Mouse (Mus musculus) embryonic facial prominence, embryonic 11.5 days (tissue): ENCODE results near the gene Mprip. TPM values are rescaled to one million over a fixed set of nuclear protein-coding genes. Genes with fewer than 3 reads are reported as not detected.

Source experiments
- ATAC-seq: fragments of 200-750 bp; cut with Nextera tagmentation; replicated peaks from 2 replicates; pipeline ENCODE4 v1.8.0; 2017; ENCODE audit warnings: low read depth; ENCODE audit not compliant: insufficient number of reproducible peaks, low FRiP score, low TSS enrichment
- DNase-seq: peaks from one replicate; pipeline ENCODE4 v3.0.0-alpha.2; 2015; ENCODE audit warnings: low spot score
- H3K27ac ChIP-seq: fragments of 300-500 bp; sonication (generic); replicated peaks from 2 replicates; pipeline ENCODE4 v1.5.1; 2014; ENCODE audit warnings: mild to moderate bottlenecking, low read depth, low read length, control low read depth
- H3K27me3 ChIP-seq: fragments of 300-500 bp; sonication (generic); 2 replicates; pipeline ENCODE4 v1.6.1; 2014; ENCODE audit warnings: mild to moderate bottlenecking, low read length, moderate library complexity, mixed read lengths; ENCODE audit not compliant: control insufficient read depth, insufficient read depth
- H3K36me3 ChIP-seq: fragments of 300-500 bp; sonication (generic); replicated peaks from 2 replicates; pipeline ENCODE4 v1.6.1; 2014; ENCODE audit warnings: low read depth, mild to moderate bottlenecking, low read length, moderate library complexity, mixed read lengths; ENCODE audit not compliant: control insufficient read depth, insufficient read depth
- H3K4me1 ChIP-seq: fragments of 300-500 bp; sonication (generic); 2 replicates; pipeline ENCODE4 v1.6.1; 2014; ENCODE audit warnings: low read length, mixed read lengths; ENCODE audit not compliant: control insufficient read depth, insufficient read depth
- H3K4me2 ChIP-seq: fragments of 300-500 bp; sonication (generic); 2 replicates; pipeline ENCODE4 v1.6.1; 2014; ENCODE audit warnings: low read depth, mild to moderate bottlenecking, control low read depth, low read length, moderate library complexity
- H3K4me3 ChIP-seq: fragments of 300-500 bp; sonication (generic); 2 replicates; pipeline ENCODE4 v1.5.1; 2014; ENCODE audit warnings: low read depth, low read length, control low read depth
- H3K9ac ChIP-seq: fragments of 300-500 bp; sonication (generic); replicated peaks from 2 replicates; pipeline ENCODE4 v1.6.1; 2014; ENCODE audit warnings: mild to moderate bottlenecking, control low read depth, low read length
- H3K9me3 ChIP-seq: fragments of 300-500 bp; sonication (generic); replicated peaks from 2 replicates; pipeline ENCODE4 v1.6.1; 2016; ENCODE audit warnings: mild to moderate bottlenecking, low read length, inconsistent platforms, mixed read lengths; ENCODE audit not compliant: control insufficient read depth
- WGBS: fragments of 180-500 bp; shearing (Covaris S2); extraction: QIAGEN DNeasy Blood & Tissue Kit; methylation state at CpG from one replicate; pipeline ENCODE4 v1.1.7; 2014; 5-methylcytosine and 5-hydroxymethylcytosine counted together
- polyA plus RNA-seq: library from polyadenylated mRNA; unstranded; fragments of >200 nt; fragmentation: Nextera tagmentation; extraction: Ambion mirVana; gene quantifications from 2 replicates; pipeline ENCODE4 v1.2.1, GENCODE M21; 2014

Gene Mprip
- polyA plus RNA-seq, 1 experiment from 2014 or later, result 64.8 TPM

- H3K4me1 ChIP-seq, result no peaks in the 10 kb centered on the region
- H3K4me3 ChIP-seq, result no peak overlapping the region
- DNase-seq, result no peak
- H3K9ac ChIP-seq, result no peak overlapping the region
- H3K9me3 ChIP-seq, result no peaks in the 10 kb centered on the region
- H3K36me3 ChIP-seq, result no peaks in the 10 kb centered on the region; the same call in 1 of the 2 replicates
- H3K27ac ChIP-seq, result no peak overlapping the region
- no peaks in the 10 kb centered on the region for H3K27me3 ChIP-seq
- ATAC-seq, result no peak
- no peak overlapping the region for H3K4me2 ChIP-seq
- WGBS, result 92% methylated on average over 4 of the region's 4 CpGs
Measured at GRCm38 (mm10) chr11:59779406-59779805, 118.3 kb downstream of the Mprip start.

DNA sequence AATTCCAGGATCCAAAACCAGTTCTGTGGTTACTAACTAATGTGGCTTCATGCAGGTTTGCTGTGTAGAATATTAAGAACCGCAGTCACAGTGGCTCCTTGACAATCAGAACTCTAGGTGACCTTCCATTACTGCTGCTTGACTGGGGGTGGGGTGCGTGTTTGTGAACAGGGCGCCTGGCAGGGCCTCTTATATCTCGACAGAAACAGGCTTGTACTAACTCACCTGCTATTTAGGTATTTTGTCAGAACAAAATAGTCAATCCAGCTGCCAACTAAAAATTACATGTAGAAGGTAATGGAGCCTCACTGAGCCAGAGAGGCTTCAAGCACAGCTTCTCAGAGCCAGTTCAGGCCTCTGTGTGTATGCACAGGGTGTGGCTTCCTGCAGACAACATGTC, 119.1 kb downstream of the Mprip start:
- Histone ChIP-seq H3K27ac (no peak overlapping the region), H3K9ac (no peak overlapping the region), H3K36me3 (no peaks in the 10 kb centered on the region; the same call in 1 of the 2 replicates), H3K4me1 (no peaks in the 10 kb centered on the region), H3K4me3 (no peak overlapping the region), H3K9me3 (no peaks in the 10 kb centered on the region), H3K4me2 (no peak overlapping the region), H3K27me3 (no peaks in the 10 kb centered on the region)
- WGBS, result 81% methylated on average over 4 of the region's 4 CpGs
- ATAC-seq, result no peak
- DNase-seq, result no peak

DNA sequence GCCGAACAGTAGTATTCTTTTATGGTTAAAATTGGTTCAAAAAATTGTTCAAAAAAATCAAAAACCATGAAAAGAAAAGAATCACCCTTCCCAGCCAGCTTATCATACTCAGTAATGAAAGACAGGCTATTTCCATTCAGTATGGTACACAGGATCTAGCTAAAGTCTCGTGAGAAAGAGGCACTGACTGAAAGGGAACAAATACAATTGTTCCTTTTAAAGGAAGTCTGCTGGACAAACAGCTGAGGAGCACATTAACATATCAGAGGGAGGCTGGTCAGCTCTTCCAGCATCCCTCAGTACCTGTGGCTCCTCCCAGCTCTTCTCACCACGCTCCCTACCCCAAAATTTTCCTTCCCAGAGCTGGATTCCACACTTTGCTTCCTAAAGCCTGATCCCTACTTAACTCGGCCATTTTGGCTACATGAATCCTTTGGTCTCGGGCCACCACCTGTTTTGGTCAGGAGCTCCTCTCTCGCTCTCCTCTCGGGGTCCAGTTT, 121.0 kb downstream of the Mprip start:
- Histone ChIP-seq H3K9ac (no peak overlapping the region), H3K9me3 (no peaks in the 10 kb centered on the region), H3K27me3 (no peaks in the 10 kb centered on the region), H3K36me3 (no peaks in the 10 kb centered on the region), H3K4me2 (no peak overlapping the region), H3K4me1 (no peaks in the 10 kb centered on the region), H3K27ac (no peak overlapping the region), H3K4me3 (no peak overlapping the region)
- 71% methylated on average over 7 of the region's 7 CpGs for WGBS
- ATAC-seq, result no peak
- no peak for DNase-seq

GRCm38 (mm10) chr11:59783591-59783990, 122.5 kb downstream of the Mprip start:
- H3K4me2 ChIP-seq, result no peak overlapping the region
- no peaks in the 10 kb centered on the region for H3K4me1 ChIP-seq
- H3K36me3 ChIP-seq, result no peaks in the 10 kb centered on the region
- H3K9ac ChIP-seq, result no peak overlapping the region
- DNase-seq (no peak), ATAC-seq (no peak)
- no peak overlapping the region for H3K4me3 ChIP-seq
- no peak overlapping the region for H3K27ac ChIP-seq
- no peaks in the 10 kb centered on the region for H3K9me3 ChIP-seq
- no peaks in the 10 kb centered on the region for H3K27me3 ChIP-seq
- WGBS, result 90% methylated on average over 6 of the region's 6 CpGs

DNA sequence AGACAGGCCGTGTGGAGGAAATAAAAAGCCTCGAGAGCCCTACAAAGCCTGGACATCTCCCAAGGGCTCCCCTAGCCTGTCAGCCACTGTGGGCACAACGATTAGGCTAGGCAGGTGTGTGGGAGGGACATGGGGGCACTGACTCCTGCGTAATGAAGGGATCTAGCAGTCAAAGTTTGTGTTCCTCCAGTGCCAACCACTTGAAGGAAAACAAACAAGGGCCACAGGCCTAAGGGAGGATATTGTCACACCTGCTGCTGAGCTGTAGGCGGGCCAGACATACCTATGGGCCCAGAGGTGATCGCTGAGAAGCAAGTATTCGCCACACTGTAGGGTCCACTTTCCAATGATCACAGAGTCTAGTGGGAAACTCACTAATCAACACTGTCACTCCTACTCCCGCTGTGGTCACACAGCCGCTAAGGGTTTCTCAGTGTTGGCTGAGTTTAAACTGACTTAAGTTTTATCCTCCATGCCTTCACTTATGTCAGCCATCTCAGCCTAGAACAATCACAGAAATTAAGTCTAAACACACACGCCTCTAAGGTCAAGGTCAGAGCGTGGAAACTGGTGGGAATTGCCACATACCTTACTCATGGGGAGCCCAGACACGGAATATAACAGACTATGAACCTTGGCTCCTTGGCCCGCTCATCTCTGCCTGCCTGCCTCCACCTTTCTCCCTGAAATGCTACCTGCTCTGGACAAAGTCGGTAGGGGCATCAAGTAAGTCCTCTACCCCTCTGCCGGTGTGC, 125.5 kb downstream of the Mprip start:
- no peaks in the 10 kb centered on the region for H3K27me3 ChIP-seq
- DNase-seq, result no peak
- peak overlapping the region; percentile 43 for H3K4me3 ChIP-seq
- H3K36me3 ChIP-seq, result no peaks in the 10 kb centered on the region; the same call in 1 of the 2 replicates
- WGBS, result 51% methylated on average over 15 of the region's 15 CpGs
- peak overlapping the region; percentile 57 for H3K9ac ChIP-seq
- no peak overlapping the region for H3K27ac ChIP-seq
- no peaks in the 10 kb centered on the region for H3K4me1 ChIP-seq
- no peaks in the 10 kb centered on the region for H3K9me3 ChIP-seq
- no peak for ATAC-seq
- peak overlapping the region; percentile 90 for H3K4me2 ChIP-seq

DNA sequence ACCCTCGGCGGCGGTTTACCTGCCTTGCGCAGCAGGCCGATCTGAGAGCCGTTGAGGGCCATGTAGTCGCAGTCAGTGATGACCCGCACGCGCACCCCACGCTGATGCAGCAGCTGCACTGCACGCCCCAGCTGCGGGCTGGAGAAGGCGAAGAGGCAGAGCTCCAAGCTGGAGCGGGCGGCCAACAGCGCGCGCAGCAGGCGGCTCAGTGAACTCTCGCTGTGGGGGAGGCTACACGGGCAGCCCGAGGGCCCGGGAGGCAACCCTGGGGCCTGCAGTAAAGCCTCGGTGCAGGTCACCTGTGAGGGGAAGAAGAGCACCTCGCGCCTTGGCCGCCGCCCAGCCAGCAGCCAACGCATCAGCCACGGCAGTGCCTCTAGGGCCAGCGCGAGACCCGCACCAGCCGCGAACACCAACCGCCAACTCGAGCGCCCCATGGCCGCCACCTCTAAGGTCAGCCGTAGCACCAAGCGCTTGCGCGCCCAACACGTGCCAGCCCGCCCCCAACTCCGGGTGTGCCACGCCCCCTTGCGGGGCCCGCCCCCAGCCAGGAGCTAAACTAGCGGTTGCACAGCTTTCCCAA, 126.2 kb downstream of the Mprip start, which contains the start of gene Pld6:
Gene Pld6, minus strand, starts transcription at position 447 of the 583 bp plus-strand sequence.
- DNase-seq (peak; percentile 78), ATAC-seq (peak; percentile 69; the same call in 1 of the 2 replicates)
- peak within 1 kb of the TSS; percentile 43 for H3K4me3 ChIP-seq
- H3K4me1 ChIP-seq, result no peaks in the 10 kb centered on the region
- peak within 1 kb of the TSS; percentile 90 for H3K4me2 ChIP-seq
- peaks cover 4% of the 10 kb centered on the region for H3K36me3 ChIP-seq
- no peaks in the 10 kb centered on the region for H3K9me3 ChIP-seq
- no peak within 1 kb of the TSS for H3K27ac ChIP-seq
- WGBS, result under 1% methylated on average over 41 of the region's 51 CpGs
- H3K27me3 ChIP-seq, result no peaks in the 10 kb centered on the region
- H3K9ac ChIP-seq, result peak within 1 kb of the TSS; percentile 57

DNA sequence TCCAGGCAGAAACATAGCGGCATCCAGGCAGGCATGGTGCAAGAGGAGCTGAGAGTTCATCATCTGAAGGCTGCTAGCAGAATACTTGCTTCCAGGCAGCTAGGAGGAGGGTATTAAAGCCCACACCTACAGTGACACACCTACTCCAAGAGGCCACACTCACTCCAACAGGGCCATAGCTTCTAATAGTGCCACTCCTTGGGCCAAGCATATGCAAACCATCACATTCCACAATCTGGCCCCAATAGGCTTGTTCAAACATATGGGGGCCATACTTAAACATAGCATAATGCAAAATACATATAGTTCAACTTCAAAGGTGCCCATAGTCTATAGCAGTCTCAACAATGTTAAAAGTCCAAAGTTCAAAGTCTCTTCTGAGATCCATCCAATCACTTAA, 128.2 kb downstream of the Mprip start:
- WGBS, result 95% methylated on average over 1 of the region's 1 CpGs
- no peak overlapping the region for H3K27ac ChIP-seq
- H3K9ac ChIP-seq, result no peak overlapping the region
- H3K9me3 ChIP-seq, result no peaks in the 10 kb centered on the region
- no peak overlapping the region for H3K4me2 ChIP-seq
- no peaks in the 10 kb centered on the region for H3K4me1 ChIP-seq
- no peak overlapping the region for H3K4me3 ChIP-seq
- peaks cover 6% of the 10 kb centered on the region for H3K36me3 ChIP-seq
- ATAC-seq, result no peak
- DNase-seq, result no peak
- H3K27me3 ChIP-seq, result no peaks in the 10 kb centered on the region

DNA sequence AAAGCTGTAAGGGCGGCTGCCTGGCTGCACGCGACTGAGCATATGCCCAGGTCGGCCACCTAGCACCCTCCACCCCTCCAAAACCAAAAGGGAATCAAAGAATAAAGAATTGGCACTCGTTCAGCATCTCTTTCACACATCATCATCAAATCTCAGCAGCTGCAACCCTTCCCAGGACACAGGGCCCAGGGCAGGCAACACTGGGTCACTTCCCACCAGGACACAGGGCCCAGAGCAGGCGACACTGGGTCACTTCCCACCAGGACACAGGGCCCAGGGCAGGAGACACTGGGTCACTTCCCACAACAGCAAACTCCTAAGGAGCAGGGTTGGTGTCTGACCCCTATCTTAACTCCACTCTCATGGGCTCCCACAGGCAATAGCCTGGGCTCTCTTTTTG, 132.3 kb downstream of the Mprip start:
- no peak overlapping the region for H3K27ac ChIP-seq
- ATAC-seq (no peak), DNase-seq (no peak)
- no peaks in the 10 kb centered on the region for H3K4me1 ChIP-seq
- H3K27me3 ChIP-seq, result no peaks in the 10 kb centered on the region
- no peak overlapping the region for H3K4me2 ChIP-seq
- 91% methylated on average over 6 of the region's 6 CpGs for WGBS
- H3K9ac ChIP-seq, result no peak overlapping the region
- H3K9me3 ChIP-seq, result no peaks in the 10 kb centered on the region
- peaks cover 10% of the 10 kb centered on the region for H3K36me3 ChIP-seq
- H3K4me3 ChIP-seq, result no peak overlapping the region
